Mouse (Mus musculus): ENCODE data around the gene Use1. TPM values are rescaled to one million over a fixed set of nuclear protein-coding genes. Genes with fewer than 3 reads are reported as not detected.

Use1 gene
- polyA plus RNA-seq, 1 experiment, result 127 TPM

GRCm38 (mm10) chr8:71371236-71371848 lies 4.7 kb downstream of the Use1 start, which contains the start of gene Ocel1:
Ocel1 (plus strand) TSS chr8:71371298.
- peak; percentile 83 for TF ChIP-seq CTCF (conservative IDR thresholded peaks at IDR 0.05; ENCODE audit: insufficient read depth, insufficient read length, low read depth, low read length)
- TF ChIP-seq POLR2A (IDR thresholded peaks at IDR 0.05; ENCODE audit: low read depth, low read length), result peak; percentile 77
- Histone ChIP-seq H3K27ac (ENCODE audit: insufficient read depth, low read depth, low read length) (peak within 1 kb of the TSS; percentile 90), H3K36me3 (ENCODE audit: control insufficient read depth, insufficient read depth, low read length) (peaks cover 2% of the 10 kb centered on the region; the same call in 1 of the 2 replicates), H3K4me1 (ENCODE audit: control insufficient read depth, insufficient read depth, low read length) (peaks cover 13% of the 10 kb centered on the region; the same call in 1 of the 2 replicates), H3K4me3 (ENCODE audit: insufficient read depth, low read depth, low read length) (peak within 1 kb of the TSS; percentile 70), H3K27me3 (replicated peaks; ENCODE audit: control insufficient read depth, insufficient read depth, low read length) (no peaks in the 10 kb centered on the region)
- under 1% methylated on average over 68 of the region's 68 CpGs for WGBS
- DNase-seq, result peak; percentile 99

GRCm38 (mm10) chr8:71372427-71372826 lies 5.8 kb downstream of the Use1 start:
- Histone ChIP-seq H3K4me1 (ENCODE audit: control insufficient read depth, insufficient read depth, low read length) (peaks cover 24% of the 10 kb centered on the region), H3K36me3 (ENCODE audit: control insufficient read depth, insufficient read depth, low read length) (peaks cover 2% of the 10 kb centered on the region; the same call in 1 of the 2 replicates), H3K4me3 (ENCODE audit: insufficient read depth, low read depth, low read length) (no peak overlapping the region), H3K27ac (ENCODE audit: insufficient read depth, low read depth, low read length) (no peak overlapping the region), H3K27me3 (replicated peaks; ENCODE audit: control insufficient read depth, insufficient read depth, low read length) (no peaks in the 10 kb centered on the region)
- 83% methylated on average over 12 of the region's 12 CpGs for WGBS
- TF ChIP-seq POLR2A (IDR thresholded peaks at IDR 0.05; ENCODE audit: low read depth, low read length) (peak; percentile 6), CTCF (conservative IDR thresholded peaks at IDR 0.05; ENCODE audit: insufficient read depth, insufficient read length, low read depth, low read length) (no peak)
- DNase-seq, result peak; percentile 12

- no peak overlapping the region for H3K27ac ChIP-seq (ENCODE audit: insufficient read depth, low read depth, low read length)
- H3K4me3 ChIP-seq (ENCODE audit: insufficient read depth, low read depth, low read length), result no peak overlapping the region
- H3K4me1 ChIP-seq (ENCODE audit: control insufficient read depth, insufficient read depth, low read length), result peaks cover 24% of the 10 kb centered on the region
- WGBS, result 89% methylated on average over 3 of the region's 3 CpGs
- no peaks in the 10 kb centered on the region for H3K27me3 ChIP-seq (replicated peaks; ENCODE audit: control insufficient read depth, insufficient read depth, low read length)
- DNase-seq, result no peak
- H3K36me3 ChIP-seq (ENCODE audit: control insufficient read depth, insufficient read depth, low read length), result peaks cover 2% of the 10 kb centered on the region; the same call in 1 of the 2 replicates
- TF ChIP-seq POLR2A (IDR thresholded peaks at IDR 0.05; ENCODE audit: low read depth, low read length) (no peak), CTCF (conservative IDR thresholded peaks at IDR 0.05; ENCODE audit: insufficient read depth, insufficient read length, low read depth, low read length) (no peak)
Measured at GRCm38 (mm10) chr8:71373000-71373399, 6.4 kb downstream of the Use1 start.

- Histone ChIP-seq H3K4me3 (ENCODE audit: insufficient read depth, low read depth, low read length) (no peak overlapping the region), H3K27ac (ENCODE audit: insufficient read depth, low read depth, low read length) (no peak overlapping the region), H3K36me3 (ENCODE audit: control insufficient read depth, insufficient read depth, low read length) (peaks cover 2% of the 10 kb centered on the region; the same call in 1 of the 2 replicates), H3K4me1 (ENCODE audit: control insufficient read depth, insufficient read depth, low read length) (peaks cover 35% of the 10 kb centered on the region), H3K27me3 (replicated peaks; ENCODE audit: control insufficient read depth, insufficient read depth, low read length) (no peaks in the 10 kb centered on the region)
- DNase-seq, result peak; percentile 72
- WGBS, result 60% methylated on average over 17 of the region's 17 CpGs
- no peak for TF ChIP-seq POLR2A (IDR thresholded peaks at IDR 0.05; ENCODE audit: low read depth, low read length)
- TF ChIP-seq CTCF (conservative IDR thresholded peaks at IDR 0.05; ENCODE audit: insufficient read depth, insufficient read length, low read depth, low read length), result no peak
Measured at GRCm38 (mm10) chr8:71374616-71375206, 8.1 kb downstream of the Use1 start.

- peak; percentile 97 for DNase-seq
- 24% methylated on average over 74 of the region's 74 CpGs for WGBS
- peaks cover 2% of the 10 kb centered on the region; the same call in 1 of the 2 replicates for H3K36me3 ChIP-seq (ENCODE audit: control insufficient read depth, insufficient read depth, low read length)
- peak overlapping the region; percentile 36 for H3K27ac ChIP-seq (ENCODE audit: insufficient read depth, low read depth, low read length)
- peaks cover 35% of the 10 kb centered on the region for H3K4me1 ChIP-seq (ENCODE audit: control insufficient read depth, insufficient read depth, low read length)
- H3K27me3 ChIP-seq (replicated peaks; ENCODE audit: control insufficient read depth, insufficient read depth, low read length), result no peaks in the 10 kb centered on the region
- TF ChIP-seq CTCF (conservative IDR thresholded peaks at IDR 0.05; ENCODE audit: insufficient read depth, insufficient read length, low read depth, low read length), result no peak
- peak; percentile 52 for TF ChIP-seq POLR2A (IDR thresholded peaks at IDR 0.05; ENCODE audit: low read depth, low read length)
- peak overlapping the region; percentile 5; the same call in 1 of the 2 replicates for H3K4me3 ChIP-seq (ENCODE audit: insufficient read depth, low read depth, low read length)
Measured at GRCm38 (mm10) chr8:71375581-71376422, 9.2 kb downstream of the Use1 start.

GRCm38 (mm10) chr8:71376423-71377030 lies 9.9 kb downstream of the Use1 start:
- TF ChIP-seq POLR2A (IDR thresholded peaks at IDR 0.05; ENCODE audit: low read depth, low read length) (no peak), CTCF (conservative IDR thresholded peaks at IDR 0.05; ENCODE audit: insufficient read depth, insufficient read length, low read depth, low read length) (no peak)
- Histone ChIP-seq H3K27ac (ENCODE audit: insufficient read depth, low read depth, low read length) (peak overlapping the region; percentile 36; the same call in 1 of the 2 replicates), H3K4me3 (ENCODE audit: insufficient read depth, low read depth, low read length) (no peak overlapping the region), H3K36me3 (ENCODE audit: control insufficient read depth, insufficient read depth, low read length) (peaks cover 2% of the 10 kb centered on the region; the same call in 1 of the 2 replicates), H3K27me3 (replicated peaks; ENCODE audit: control insufficient read depth, insufficient read depth, low read length) (no peaks in the 10 kb centered on the region), H3K4me1 (ENCODE audit: control insufficient read depth, insufficient read depth, low read length) (peaks cover 35% of the 10 kb centered on the region)
- 44% methylated on average over 8 of the region's 8 CpGs for WGBS
- DNase-seq, result peak; percentile 60

Data from kidney, adult 2 months (tissue).